Mouse (Mus musculus): ENCODE data around the gene Arid1b. TPM values are rescaled to one million over a fixed set of nuclear protein-coding genes. Genes with fewer than 3 reads are reported as not detected.

Gene Arid1b
- polyA plus RNA-seq, 1 experiment from 2014 or later: 12.5 TPM

DNA sequence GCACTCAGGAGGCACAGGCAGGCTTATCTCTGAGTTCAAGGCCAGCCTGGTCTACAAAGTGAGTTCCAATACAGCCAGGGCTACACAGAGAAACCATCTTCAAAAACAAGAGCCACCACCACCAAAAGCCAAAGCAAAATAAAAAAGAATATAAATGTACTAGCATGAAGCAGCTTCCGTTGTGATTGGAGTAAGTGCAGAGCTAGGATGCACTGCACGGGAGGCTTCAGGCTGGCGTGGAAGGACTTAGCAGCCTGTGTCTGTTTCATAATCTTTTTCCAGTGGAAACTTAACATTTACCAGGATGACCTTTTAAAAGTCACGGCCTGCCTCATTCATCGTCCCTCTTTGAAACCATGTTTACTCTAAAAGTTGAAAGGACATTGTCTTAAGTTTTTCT lies 67.5 kb downstream of the Arid1b start:
- Histone ChIP-seq H3K4me2 (replicated peaks) (no peak overlapping the region), H3K4me1 (peaks cover 90% of the 10 kb centered on the region), H3K4me3 (no peak overlapping the region), H3K27ac (0 out of 2 replicates have a peak overlapping the region, but pooled peaks have one; percentile 18), H3K9ac (no peak overlapping the region), H3K36me3 (no peaks in the 10 kb centered on the region), H3K9me3 (no peaks in the 10 kb centered on the region), H3K27me3 (no peaks in the 10 kb centered on the region)
- ATAC-seq (ENCODE audit: low FRiP score, low read depth): no peak
- WGBS: 65% methylated on average over 5 of the region's 5 CpGs

DNA sequence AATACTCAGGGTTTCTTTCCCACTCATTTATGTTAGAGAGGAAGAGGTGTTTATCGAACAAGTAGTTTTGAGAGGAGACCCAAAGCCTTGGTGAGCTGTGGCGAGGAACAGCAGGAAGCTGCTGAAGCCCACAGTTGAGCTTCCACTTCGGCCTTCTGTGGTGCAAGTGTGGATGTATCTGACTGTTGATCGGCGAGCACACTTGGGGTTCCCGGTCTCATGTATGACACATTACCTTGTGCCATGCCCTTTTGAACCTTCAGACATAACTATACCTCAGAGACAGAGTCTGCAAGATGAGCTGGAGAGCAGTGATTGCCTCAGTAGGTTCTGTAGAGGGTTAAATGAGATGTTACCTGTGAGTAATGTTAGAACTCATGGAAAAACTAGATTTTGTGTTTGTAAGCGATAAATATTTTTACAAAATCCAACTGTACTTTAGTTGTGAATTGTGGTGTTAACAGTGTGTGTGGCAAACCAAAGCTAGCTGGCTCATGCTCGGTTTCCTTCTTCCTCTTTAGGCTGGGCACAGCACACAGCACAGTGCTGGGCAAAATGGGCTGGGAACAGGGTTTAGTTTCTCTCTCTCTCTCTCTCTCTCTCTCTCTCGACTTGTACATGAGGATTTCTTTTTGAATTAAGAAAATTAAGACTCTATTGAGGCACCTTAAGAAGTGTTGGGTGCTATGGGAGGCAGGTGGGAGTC lies 69.5 kb downstream of the Arid1b start:
- Histone ChIP-seq H3K36me3 (no peaks in the 10 kb centered on the region), H3K9ac (no peak overlapping the region), H3K4me3 (no peak overlapping the region), H3K4me1 (peaks cover 81% of the 10 kb centered on the region), H3K27ac (no peak overlapping the region), H3K4me2 (replicated peaks) (no peak overlapping the region), H3K27me3 (no peaks in the 10 kb centered on the region), H3K9me3 (no peaks in the 10 kb centered on the region)
- 89% methylated on average over 9 of the region's 9 CpGs for WGBS
- ATAC-seq (ENCODE audit: low FRiP score, low read depth): no peak

GRCm38 (mm10) chr17:5064777-5065176 lies 70.6 kb downstream of the Arid1b start:
- no peaks in the 10 kb centered on the region for H3K27me3 ChIP-seq
- WGBS: 76% methylated on average over 6 of the region's 6 CpGs
- H3K9me3 ChIP-seq: no peaks in the 10 kb centered on the region
- H3K36me3 ChIP-seq: no peaks in the 10 kb centered on the region
- H3K4me3 ChIP-seq: no peak overlapping the region
- H3K9ac ChIP-seq: no peak overlapping the region
- ATAC-seq (ENCODE audit: low FRiP score, low read depth): no peak
- no peak overlapping the region for H3K4me2 ChIP-seq (replicated peaks)
- no peak overlapping the region for H3K27ac ChIP-seq
- peaks cover 70% of the 10 kb centered on the region for H3K4me1 ChIP-seq

GRCm38 (mm10) chr17:5065270-5065669 lies 71.1 kb downstream of the Arid1b start:
- H3K36me3 ChIP-seq: no peaks in the 10 kb centered on the region
- no peak overlapping the region for H3K27ac ChIP-seq
- 81% methylated on average over 6 of the region's 6 CpGs for WGBS
- no peak for ATAC-seq (ENCODE audit: low FRiP score, low read depth)
- H3K4me3 ChIP-seq: no peak overlapping the region
- no peak overlapping the region for H3K4me2 ChIP-seq (replicated peaks)
- peaks cover 66% of the 10 kb centered on the region for H3K4me1 ChIP-seq
- H3K9me3 ChIP-seq: no peaks in the 10 kb centered on the region
- no peaks in the 10 kb centered on the region for H3K27me3 ChIP-seq
- no peak overlapping the region for H3K9ac ChIP-seq

DNA sequence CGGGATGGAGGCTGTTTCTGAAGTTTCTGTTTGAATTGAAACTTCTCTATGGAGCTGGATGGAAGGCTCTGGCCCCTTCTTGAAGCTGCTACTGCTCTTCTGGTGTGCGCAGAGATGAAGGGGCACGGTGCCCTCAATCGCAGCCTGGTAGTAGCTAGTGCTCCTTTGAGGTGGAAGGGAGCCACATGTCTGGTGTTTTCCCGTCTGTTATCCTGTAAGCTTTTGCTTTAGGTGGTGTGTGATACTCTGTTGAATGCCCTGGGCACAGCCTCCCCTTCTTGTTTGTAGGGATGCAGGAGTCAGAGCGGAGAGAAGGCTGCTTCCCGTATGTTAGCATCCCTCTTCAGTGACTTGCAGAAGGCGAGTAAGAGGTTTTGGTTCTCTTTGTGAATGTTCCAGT lies 72.7 kb downstream of the Arid1b start:
- Histone ChIP-seq H3K36me3 (peaks cover 9% of the 10 kb centered on the region), H3K27ac (no peak overlapping the region), H3K9me3 (no peaks in the 10 kb centered on the region), H3K27me3 (no peaks in the 10 kb centered on the region), H3K4me3 (no peak overlapping the region), H3K4me1 (peaks cover 50% of the 10 kb centered on the region), H3K4me2 (replicated peaks) (no peak overlapping the region; the same call in 1 of the 2 replicates), H3K9ac (no peak overlapping the region)
- WGBS: 70% methylated on average over 8 of the region's 8 CpGs
- no peak for ATAC-seq (ENCODE audit: low FRiP score, low read depth)

DNA sequence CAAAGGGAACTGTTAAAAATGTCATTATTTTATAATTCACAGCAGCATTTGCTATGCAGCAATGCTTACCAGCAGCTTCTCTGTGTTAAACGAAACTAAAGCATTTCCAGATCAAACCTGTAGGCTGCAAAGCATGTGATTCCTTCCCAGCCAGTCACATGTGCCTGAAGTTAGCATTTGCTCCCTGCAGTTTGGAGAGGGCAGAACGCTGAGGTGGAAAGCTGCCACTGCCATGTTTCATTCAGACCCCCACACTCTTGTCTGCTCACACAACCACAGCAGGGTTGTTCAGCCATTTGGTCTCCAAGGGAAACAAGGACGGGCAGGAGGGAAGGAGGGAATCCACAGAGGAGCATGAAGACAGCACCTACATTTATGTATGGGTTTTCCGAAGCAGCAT lies 73.1 kb downstream of the Arid1b start:
- no peaks in the 10 kb centered on the region for H3K27me3 ChIP-seq
- H3K36me3 ChIP-seq: peaks cover 11% of the 10 kb centered on the region
- H3K4me2 ChIP-seq (replicated peaks): no peak overlapping the region
- no peak overlapping the region for H3K27ac ChIP-seq
- H3K9me3 ChIP-seq: no peaks in the 10 kb centered on the region
- peaks cover 46% of the 10 kb centered on the region for H3K4me1 ChIP-seq
- no peak overlapping the region for H3K9ac ChIP-seq
- WGBS: 44% methylated on average over 4 of the region's 4 CpGs
- ATAC-seq (ENCODE audit: low FRiP score, low read depth): no peak
- no peak overlapping the region for H3K4me3 ChIP-seq

DNA sequence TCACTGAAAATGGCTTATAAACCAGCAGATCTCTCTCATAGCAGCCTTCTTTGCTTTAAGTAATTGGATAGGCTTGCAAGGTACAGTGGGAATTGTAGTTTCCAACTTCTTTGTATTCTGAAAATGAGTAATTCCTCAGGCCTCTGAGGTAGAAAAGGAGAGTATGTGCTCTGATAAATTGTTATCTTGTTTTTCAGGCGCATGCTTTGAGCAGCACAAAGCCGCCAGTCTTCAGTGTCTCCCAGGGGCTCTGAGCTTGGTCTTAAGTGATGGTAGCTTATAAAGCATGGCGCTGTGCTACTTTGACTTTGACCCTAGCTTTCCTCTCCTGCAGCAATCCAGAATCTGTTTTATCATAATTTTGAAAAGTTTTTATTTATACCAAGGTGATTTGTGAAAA lies 76.3 kb downstream of the Arid1b start:
- ATAC-seq (ENCODE audit: low FRiP score, low read depth): no peak
- WGBS: 87% methylated on average over 3 of the region's 3 CpGs
- Histone ChIP-seq H3K9me3 (no peaks in the 10 kb centered on the region), H3K9ac (no peak overlapping the region), H3K36me3 (peaks cover 11% of the 10 kb centered on the region), H3K4me2 (replicated peaks) (no peak overlapping the region), H3K4me1 (peaks cover 30% of the 10 kb centered on the region), H3K4me3 (no peak overlapping the region), H3K27me3 (no peaks in the 10 kb centered on the region), H3K27ac (no peak overlapping the region)

- 85% methylated on average over 4 of the region's 4 CpGs for WGBS
- Histone ChIP-seq H3K9ac (no peak overlapping the region), H3K9me3 (no peaks in the 10 kb centered on the region), H3K27ac (no peak overlapping the region), H3K4me2 (replicated peaks) (no peak overlapping the region), H3K27me3 (no peaks in the 10 kb centered on the region), H3K4me1 (peaks cover 9% of the 10 kb centered on the region), H3K4me3 (no peak overlapping the region), H3K36me3 (peaks cover 11% of the 10 kb centered on the region)
- no peak for ATAC-seq (ENCODE audit: low FRiP score, low read depth)
Measured at GRCm38 (mm10) chr17:5072539-5072938, 78.4 kb downstream of the Arid1b start.

- no peaks in the 10 kb centered on the region for H3K27me3 ChIP-seq
- H3K4me2 ChIP-seq (replicated peaks): no peak overlapping the region
- 78% methylated on average over 7 of the region's 7 CpGs for WGBS
- H3K4me1 ChIP-seq: peaks cover 20% of the 10 kb centered on the region; the same call in 1 of the 2 replicates
- H3K4me3 ChIP-seq: no peak overlapping the region
- ATAC-seq (ENCODE audit: low FRiP score, low read depth): no peak
- no peaks in the 10 kb centered on the region for H3K9me3 ChIP-seq
- H3K27ac ChIP-seq: no peak overlapping the region
- H3K9ac ChIP-seq: no peak overlapping the region
- peaks cover 11% of the 10 kb centered on the region for H3K36me3 ChIP-seq
Measured at GRCm38 (mm10) chr17:5074752-5075506, 80.8 kb downstream of the Arid1b start.

DNA sequence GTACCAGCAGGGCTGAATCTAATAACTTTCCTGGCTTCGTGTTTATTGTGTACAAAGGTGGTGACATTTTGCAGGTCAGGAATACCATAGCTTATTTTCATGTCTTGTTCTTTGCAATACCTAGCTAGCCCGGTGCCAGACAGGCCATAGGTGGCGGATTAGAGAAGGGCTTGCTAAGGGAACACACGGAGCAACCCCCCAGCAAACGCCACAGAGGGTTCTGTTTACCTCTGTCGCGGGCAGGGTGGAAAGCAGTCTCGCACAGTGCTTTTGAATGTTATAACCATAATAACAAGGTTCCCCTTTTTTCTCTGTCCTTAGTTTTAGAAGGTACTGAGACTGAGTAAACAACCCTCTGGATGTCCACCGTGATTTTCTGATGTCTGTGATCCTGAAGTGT lies 83.9 kb downstream of the Arid1b start:
- Histone ChIP-seq H3K36me3 (no peaks in the 10 kb centered on the region), H3K9me3 (no peaks in the 10 kb centered on the region), H3K4me1 (peaks cover 44% of the 10 kb centered on the region), H3K27me3 (no peaks in the 10 kb centered on the region), H3K4me3 (no peak overlapping the region), H3K27ac (no peak overlapping the region; the same call in 1 of the 2 replicates), H3K4me2 (replicated peaks) (no peak overlapping the region), H3K9ac (no peak overlapping the region)
- 64% methylated on average over 9 of the region's 9 CpGs for WGBS
- ATAC-seq (ENCODE audit: low FRiP score, low read depth): no peak

- H3K27me3 ChIP-seq: no peaks in the 10 kb centered on the region
- no peaks in the 10 kb centered on the region for H3K36me3 ChIP-seq
- no peaks in the 10 kb centered on the region for H3K9me3 ChIP-seq
- 73% methylated on average over 5 of the region's 5 CpGs for WGBS
- no peak overlapping the region for H3K27ac ChIP-seq
- no peak overlapping the region for H3K9ac ChIP-seq
- no peak overlapping the region for H3K4me2 ChIP-seq (replicated peaks)
- ATAC-seq (ENCODE audit: low FRiP score, low read depth): no peak
- no peak overlapping the region for H3K4me3 ChIP-seq
- H3K4me1 ChIP-seq: peaks cover 50% of the 10 kb centered on the region
Measured at GRCm38 (mm10) chr17:5078576-5078975, 84.4 kb downstream of the Arid1b start.

GRCm38 (mm10) chr17:5080884-5081419 lies 86.8 kb downstream of the Arid1b start:
- Histone ChIP-seq H3K27me3 (no peaks in the 10 kb centered on the region), H3K9ac (no peak overlapping the region), H3K4me1 (peaks cover 67% of the 10 kb centered on the region), H3K9me3 (no peaks in the 10 kb centered on the region), H3K27ac (no peak overlapping the region; the same call in 1 of the 2 replicates), H3K4me2 (replicated peaks) (no peak overlapping the region), H3K36me3 (no peaks in the 10 kb centered on the region), H3K4me3 (no peak overlapping the region)
- ATAC-seq (ENCODE audit: low FRiP score, low read depth): no peak
- 69% methylated on average over 12 of the region's 12 CpGs for WGBS
